In genomic region chr17:12299371-12299770, GRCm38 (mm10) we compare ENCODE assay signal across 11 mouse cellular contexts.
"Had no signal": no experiment of that assay in that cellular context is flagged by ENCODE, and none has a peak within 500 bp of the region (broad histone marks: within the 10 kb centered on the region; RNA-seq: fewer than 3 reads in every experiment).

No protein-coding gene starts in this region.

- DNase-seq: kidney, adult 18-20 months; kidney, postnatal 10 days; kidney, postnatal 4 days; lung, postnatal 14 days; retina, postnatal 1 day; right cerebral cortex, postnatal 4 days; thymus, postnatal 4 days had no signal

- H3K9ac ChIP-seq: limb, embryonic 12.5 days; midbrain, embryonic 13.5 days had no signal

- H3K36me3 ChIP-seq: limb, embryonic 12.5 days; midbrain, embryonic 13.5 days had no signal

- H3K27ac ChIP-seq: layer of hippocampus, adult 2 months; limb, embryonic 12.5 days; midbrain, embryonic 13.5 days had no signal

- H3K9me3 ChIP-seq: limb, embryonic 12.5 days; midbrain, embryonic 13.5 days had no signal

- H3K4me3 ChIP-seq: layer of hippocampus, adult 2 months; limb, embryonic 12.5 days; midbrain, embryonic 13.5 days had no signal

- ATAC-seq: midbrain, embryonic 13.5 days had no signal

- H3K4me2 ChIP-seq: limb, embryonic 12.5 days; liver, embryonic 11.5 days; midbrain, embryonic 13.5 days had no signal

- H3K27me3 ChIP-seq: limb, embryonic 12.5 days; midbrain, embryonic 13.5 days had no signal
